Mouse (Mus musculus) lung, adult 2 months (tissue): ENCODE results near the gene Yjefn3.

Source experiments
- CTCF ChIP-seq: fragments of 200-500 bp; IDR thresholded peaks from 2 replicates; pipeline ENCODE4 v1.5.1; 2011; ENCODE audit warnings: mild to moderate bottlenecking, low read length, control low read depth; ENCODE audit not compliant: insufficient read depth
- POLR2A ChIP-seq: fragments of 200-500 bp; IDR thresholded peaks from 2 replicates; pipeline ENCODE4 v1.6.1; 2011; ENCODE audit warnings: low read depth, mild to moderate bottlenecking, control low read depth, low read length, borderline replicate concordance; ENCODE audit errors: extremely low read depth

DNA sequence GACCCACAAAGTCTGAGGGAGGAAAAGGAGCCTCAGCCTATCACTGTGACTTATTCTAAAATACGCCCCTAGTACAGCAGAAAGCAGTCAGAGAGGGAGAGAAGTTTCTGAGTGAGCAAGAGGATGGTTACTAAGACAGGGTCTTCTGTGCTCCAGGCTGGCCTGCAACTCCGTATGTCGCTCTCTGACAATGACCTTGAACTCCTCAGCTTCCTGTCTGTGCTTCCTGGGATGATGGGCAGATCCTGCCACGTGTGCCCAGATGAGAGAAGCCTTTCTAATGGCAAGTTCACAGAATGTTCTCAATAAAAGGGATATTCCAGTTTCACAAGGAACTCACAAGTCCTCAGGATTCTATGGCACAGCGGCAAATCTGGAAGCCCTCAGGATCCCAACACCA lies 32.1 kb upstream of the Yjefn3 start:
- no peak for TF ChIP-seq POLR2A
- no peak for TF ChIP-seq CTCF
